Mouse (Mus musculus): ENCODE measurements around the gene Dlx4.
A peak's percentile ranks its signal among the peaks of the same experiment; 100 is the strongest.

Gene Dlx4

GRCm38 (mm10) chr11:95145851-95146403, at the start of gene Dlx4:
TSS of gene Dlx4 (minus strand) at chr11:95146263.
- DNase-seq (ENCODE audit: extremely low spot score, low spot score), result peak; percentile 63

- DNase-seq (ENCODE audit: extremely low spot score, low spot score), result no peak
Observed at GRCm38 (mm10) chr11:95189863-95190262, 43.8 kb upstream of the Dlx4 start.

- no peak for DNase-seq (ENCODE audit: extremely low spot score, low spot score)
Observed at GRCm38 (mm10) chr11:95186826-95187225, 40.8 kb upstream of the Dlx4 start.

- DNase-seq (ENCODE audit: extremely low spot score, low spot score), result peak; percentile 22
Observed at GRCm38 (mm10) chr11:95185700-95186099, 39.6 kb upstream of the Dlx4 start.

- no peak for DNase-seq (ENCODE audit: extremely low spot score, low spot score)
Observed at GRCm38 (mm10) chr11:95184561-95184960, 38.5 kb upstream of the Dlx4 start.

GRCm38 (mm10) chr11:95179311-95179710, 33.2 kb upstream of the Dlx4 start:
- no peak for DNase-seq (ENCODE audit: extremely low spot score, low spot score)

GRCm38 (mm10) chr11:95165857-95166256, 19.8 kb upstream of the Dlx4 start:
- no peak for DNase-seq (ENCODE audit: extremely low spot score, low spot score)

GRCm38 (mm10) chr11:95161708-95162107, 15.6 kb upstream of the Dlx4 start:
- no peak for DNase-seq (ENCODE audit: extremely low spot score, low spot score)

GRCm38 (mm10) chr11:95160693-95161092, 14.6 kb upstream of the Dlx4 start:
- no peak for DNase-seq (ENCODE audit: extremely low spot score, low spot score)

GRCm38 (mm10) chr11:95159763-95160371, 13.8 kb upstream of the Dlx4 start:
- no peak for DNase-seq (ENCODE audit: extremely low spot score, low spot score)

GRCm38 (mm10) chr11:95157872-95158271, 11.8 kb upstream of the Dlx4 start:
- DNase-seq (ENCODE audit: extremely low spot score, low spot score), result no peak

- no peak for DNase-seq (ENCODE audit: extremely low spot score, low spot score)
Observed at GRCm38 (mm10) chr11:95157356-95157755, 11.3 kb upstream of the Dlx4 start.

- no peak for DNase-seq (ENCODE audit: extremely low spot score, low spot score)
Observed at GRCm38 (mm10) chr11:95155511-95155910, 9.4 kb upstream of the Dlx4 start.

GRCm38 (mm10) chr11:95153681-95154080, 7.6 kb upstream of the Dlx4 start:
- DNase-seq (ENCODE audit: extremely low spot score, low spot score), result no peak

- no peak for DNase-seq (ENCODE audit: extremely low spot score, low spot score)
Observed at GRCm38 (mm10) chr11:95153116-95153515, 7.1 kb upstream of the Dlx4 start.

- peak; percentile 57 for DNase-seq (ENCODE audit: extremely low spot score, low spot score)
Observed at GRCm38 (mm10) chr11:95150269-95151049, 4.4 kb upstream of the Dlx4 start.

- peak; percentile 63 for DNase-seq (ENCODE audit: extremely low spot score, low spot score)
Observed at GRCm38 (mm10) chr11:95149462-95150268, 3.6 kb upstream of the Dlx4 start.

- peak; percentile 55 for DNase-seq (ENCODE audit: extremely low spot score, low spot score)
Observed at GRCm38 (mm10) chr11:95148754-95149153, 2.7 kb upstream of the Dlx4 start.

- DNase-seq (ENCODE audit: extremely low spot score, low spot score), result peak; percentile 59
Observed at GRCm38 (mm10) chr11:95144946-95145483, 1.0 kb downstream of the Dlx4 start.

GRCm38 (mm10) chr11:95144091-95144945, 1.7 kb downstream of the Dlx4 start:
- DNase-seq (ENCODE audit: extremely low spot score, low spot score), result peak; percentile 54

Measured in neural tube, embryonic 10.5 days (tissue).